Mouse (Mus musculus): ENCODE measurements around the gene Klhl18. TPM values are rescaled to one million over a fixed set of nuclear protein-coding genes. Genes with fewer than 3 reads are reported as not detected.

The Klhl18 gene
- polyA plus RNA-seq (2015; fragmentation: Illumina TruSeq; extraction: RNeasy Lipid Tissue Mini Kit (QIAGEN cat#74804); ENCODE audit: low read depth, low replicate concordance) = 19.6 TPM

GRCm38 (mm10) chr9:110476124-110477091 lies at the start of gene Klhl18, which contains the start of gene Kif9:
TSS of gene Klhl18 (minus strand) at chr9:110476694.
TSS of gene Kif9 (plus strand) at chr9:110476958.

GRCm38 (mm10) chr9:110419511-110420112 lies 56.9 kb downstream of the Klhl18 start, which contains the start of gene Ngp:
TSS of gene Ngp (plus strand) at chr9:110419747.

GRCm38 (mm10) chr9:110408099-110408773 lies 68.3 kb downstream of the Klhl18 start, which contains the start of gene Ptpn23:
TSS of gene Ptpn23 (minus strand) at chr9:110408213.

Other genes starting within 250 kb of the Klhl18 start
- gene Cspg5, start 232.9 kb downstream of the Klhl18 start, polyA plus RNA-seq (2015; fragmentation: Illumina TruSeq; extraction: RNeasy Lipid Tissue Mini Kit (QIAGEN cat#74804); ENCODE audit: low read depth, low replicate concordance) = 285 TPM
- 17.0 TPM for gene Elp6, start 171.5 kb downstream of the Klhl18 start, polyA plus RNA-seq (2015; fragmentation: Illumina TruSeq; extraction: RNeasy Lipid Tissue Mini Kit (QIAGEN cat#74804); ENCODE audit: low read depth, low replicate concordance)
- 46.8 TPM for gene Scap, start 143.4 kb downstream of the Klhl18 start, polyA plus RNA-seq (2015; fragmentation: Illumina TruSeq; extraction: RNeasy Lipid Tissue Mini Kit (QIAGEN cat#74804); ENCODE audit: low read depth, low replicate concordance)
- 35.9 TPM for gene Ptpn23, start 68.5 kb downstream of the Klhl18 start, polyA plus RNA-seq (2015; fragmentation: Illumina TruSeq; extraction: RNeasy Lipid Tissue Mini Kit (QIAGEN cat#74804); ENCODE audit: low read depth, low replicate concordance)
- 0.91 TPM for gene Ngp, start 56.9 kb downstream of the Klhl18 start, polyA plus RNA-seq (2015; fragmentation: Illumina TruSeq; extraction: RNeasy Lipid Tissue Mini Kit (QIAGEN cat#74804); ENCODE audit: low read depth, low replicate concordance)
- gene Kif9, start 264 bp upstream of the Klhl18 start, polyA plus RNA-seq (2015; fragmentation: Illumina TruSeq; extraction: RNeasy Lipid Tissue Mini Kit (QIAGEN cat#74804); ENCODE audit: low read depth, low replicate concordance) = 4.1 TPM
- 37.7 TPM for gene Setd2, start 55.9 kb upstream of the Klhl18 start, polyA plus RNA-seq (2015; fragmentation: Illumina TruSeq; extraction: RNeasy Lipid Tissue Mini Kit (QIAGEN cat#74804); ENCODE audit: low read depth, low replicate concordance)
- gene Nradd, start 147.8 kb upstream of the Klhl18 start, polyA plus RNA-seq (2015; fragmentation: Illumina TruSeq; extraction: RNeasy Lipid Tissue Mini Kit (QIAGEN cat#74804); ENCODE audit: low read depth, low replicate concordance) = 4.7 TPM
- 4.8 TPM for gene Nbeal2, start 177.5 kb upstream of the Klhl18 start, polyA plus RNA-seq (2015; fragmentation: Illumina TruSeq; extraction: RNeasy Lipid Tissue Mini Kit (QIAGEN cat#74804); ENCODE audit: low read depth, low replicate concordance)
- gene Ccdc12, start 179.8 kb upstream of the Klhl18 start, polyA plus RNA-seq (2015; fragmentation: Illumina TruSeq; extraction: RNeasy Lipid Tissue Mini Kit (QIAGEN cat#74804); ENCODE audit: low read depth, low replicate concordance) = 76.8 TPM